Comparison of ENCODE assay signal across 14 mouse cellular contexts in the genomic region with DNA sequence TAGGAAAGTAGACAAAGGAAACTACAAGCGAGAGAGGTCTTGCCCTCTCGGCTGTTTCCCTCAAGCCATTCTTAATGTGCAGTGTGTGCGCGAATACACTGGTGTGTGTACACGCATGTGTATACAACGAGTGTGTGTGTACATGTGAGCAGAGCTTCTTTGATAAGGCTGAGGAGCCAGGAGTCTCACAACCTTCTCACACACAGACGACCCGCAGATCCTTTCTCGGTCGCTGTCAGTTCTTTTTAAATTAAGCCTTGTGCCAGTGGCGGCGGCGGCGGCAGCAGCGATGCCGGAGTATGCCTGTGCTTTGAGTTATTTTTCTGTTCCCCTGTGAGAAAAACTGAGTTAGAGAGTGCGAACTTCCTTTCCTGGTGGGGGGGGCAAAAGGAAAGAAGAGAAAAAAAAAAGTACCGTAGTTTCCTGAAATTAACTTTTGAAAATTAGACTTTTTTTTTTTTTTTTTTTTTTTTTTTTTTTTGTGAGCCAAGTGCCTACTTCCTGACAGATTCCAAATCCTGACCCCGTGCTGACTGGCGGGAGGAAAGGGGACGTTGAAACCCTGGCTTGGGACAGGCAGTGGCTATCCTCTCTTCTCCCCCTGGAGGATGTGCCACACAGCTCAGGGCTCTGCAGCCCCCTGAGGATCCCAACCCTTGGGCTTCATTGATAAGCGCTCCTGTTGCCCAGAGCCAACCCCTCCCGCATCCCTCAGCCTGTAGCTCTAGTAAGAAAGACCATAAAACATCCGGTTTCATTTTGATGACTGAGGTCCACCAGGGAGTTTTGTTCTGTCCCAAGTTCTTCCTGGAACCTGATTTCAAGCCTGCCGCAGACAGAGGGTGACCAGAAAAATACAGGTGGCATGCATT.
DNase-seq lines count a peak whose midpoint lies in the region; ATAC-seq and TF ChIP-seq lines count a peak whose summit lies in the region.
"Had no signal": no experiment of that assay in that cellular context is flagged by ENCODE, and none has a peak within 500 bp of the region (broad histone marks: within the 10 kb centered on the region; RNA-seq: fewer than 3 reads in every experiment).

No protein-coding gene starts in this region.

- H3K4me3 ChIP-seq in heart, embryonic 13.5 days: no peak overlapping the region
- peak overlapping the region; percentile 50 for H3K4me3 ChIP-seq in megakaryocyte, embryonic 14.5 days (replicated peaks)
- H3K4me3 ChIP-seq in embryonic facial prominence, embryonic 15.5 days (replicated peaks): 0 out of 2 replicates have a peak overlapping the region, but pooled peaks have one; percentile 2
- H3K4me3 ChIP-seq in small intestine, adult 2 months (ENCODE audit: low read depth, low read length): peak overlapping the region; percentile 17; the same call in 1 of the 2 replicates
- H3K4me3 ChIP-seq: myocyte had no signal

- H3K36me3 ChIP-seq in heart, embryonic 13.5 days: no peaks in the 10 kb centered on the region
- H3K36me3 ChIP-seq in megakaryocyte, embryonic 14.5 days (replicated peaks; ENCODE audit: low read length): no peaks in the 10 kb centered on the region
- H3K36me3 ChIP-seq in embryonic facial prominence, embryonic 15.5 days: no peaks in the 10 kb centered on the region
- no peaks in the 10 kb centered on the region for H3K36me3 ChIP-seq in small intestine, adult 2 months (ENCODE audit: control insufficient read depth, insufficient read depth, low read length)

- H3K9ac ChIP-seq in heart, embryonic 13.5 days: no peak overlapping the region
- H3K9ac ChIP-seq in embryonic facial prominence, embryonic 15.5 days: no peak overlapping the region
- H3K9ac ChIP-seq: forebrain, postnatal 0 days had no signal

- H3K27ac ChIP-seq in heart, embryonic 13.5 days (replicated peaks): no peak overlapping the region
- no peak overlapping the region for H3K27ac ChIP-seq in embryonic facial prominence, embryonic 15.5 days (replicated peaks)
- H3K27ac ChIP-seq in small intestine, adult 2 months (ENCODE audit: insufficient read depth, low read depth, low read length): peak overlapping the region; percentile 82
- H3K27ac ChIP-seq: kidney, postnatal 0 days had no signal

- H3K4me2 ChIP-seq in heart, embryonic 13.5 days: peak overlapping the region; percentile 51
- peak overlapping the region; percentile 21; the same call in 1 of the 2 replicates for H3K4me2 ChIP-seq in embryonic facial prominence, embryonic 15.5 days (replicated peaks)

- no peak for DNase-seq in heart, adult 11 months
- DNase-seq in cerebellum, adult 9-11 months: no peak
- DNase-seq in frontal cortex, postnatal 14 days (ENCODE audit: low spot score in 2 of 2): no peak
- DNase-seq: adrenal gland, postnatal 10 days; cerebellum, adult 2 months; forebrain, postnatal 0 days; right cerebral cortex, postnatal 14 days had no signal

- TF ChIP-seq POLR2A in small intestine, adult 2 months (IDR thresholded peaks at IDR 0.05; ENCODE audit: low read depth, low read length): no peak

- H3K9me3 ChIP-seq in heart, embryonic 13.5 days: no peaks in the 10 kb centered on the region
- H3K9me3 ChIP-seq in megakaryocyte, embryonic 14.5 days: no peaks in the 10 kb centered on the region
- no peaks in the 10 kb centered on the region for H3K9me3 ChIP-seq in embryonic facial prominence, embryonic 15.5 days (replicated peaks)

- peaks cover 17% of the 10 kb centered on the region; the same call in 1 of the 2 replicates for H3K4me1 ChIP-seq in heart, embryonic 13.5 days
- H3K4me1 ChIP-seq in megakaryocyte, embryonic 14.5 days: peaks cover 9% of the 10 kb centered on the region
- peaks cover 26% of the 10 kb centered on the region for H3K4me1 ChIP-seq in embryonic facial prominence, embryonic 15.5 days
- peaks cover 5% of the 10 kb centered on the region; the same call in 1 of the 2 replicates for H3K4me1 ChIP-seq in small intestine, adult 2 months (ENCODE audit: control insufficient read depth, insufficient read depth, insufficient read length, low read length)

- 42% methylated on average over 25 of the region's 25 CpGs for WGBS in heart, embryonic 13.5 days
- WGBS in embryonic facial prominence, embryonic 15.5 days: 29% methylated on average over 25 of the region's 25 CpGs
- WGBS in small intestine, adult 2 months: 31% methylated on average over 25 of the region's 25 CpGs

- no peak for ATAC-seq in heart, embryonic 13.5 days (ENCODE audit: extremely low read depth, insufficient number of reproducible peaks, low FRiP score, low TSS enrichment)
- no peak for ATAC-seq in megakaryocyte, adult 5-6 weeks (ENCODE audit: poor library complexity, severe bottlenecking)
- no peak for ATAC-seq in embryonic facial prominence, embryonic 15.5 days (ENCODE audit: insufficient number of reproducible peaks, low FRiP score, low TSS enrichment, low read depth)
- ATAC-seq: forebrain, postnatal 0 days had no signal

- H3K27me3 ChIP-seq in heart, embryonic 13.5 days (replicated peaks): peaks cover 35% of the 10 kb centered on the region
- peaks cover 90% of the 10 kb centered on the region for H3K27me3 ChIP-seq in megakaryocyte, embryonic 14.5 days (replicated peaks)
- peaks cover 71% of the 10 kb centered on the region for H3K27me3 ChIP-seq in embryonic facial prominence, embryonic 15.5 days
- no peaks in the 10 kb centered on the region for H3K27me3 ChIP-seq in small intestine, adult 2 months (ENCODE audit: control insufficient read depth, insufficient read depth, low read length)

- TF ChIP-seq CTCF in small intestine, adult 2 months (IDR thresholded peaks at IDR 0.05; ENCODE audit: extremely low read depth, insufficient read length, insufficient replicate concordance, low read depth, low read length): no peak
